Mouse (Mus musculus) ES-E14 (cell line): ENCODE results near the gene Ppy. TPM values are rescaled to one million over a fixed set of nuclear protein-coding genes. Genes with fewer than 3 reads are reported as not detected.
A peak's percentile ranks its signal among the peaks of the same experiment; 100 is the strongest.

Source experiments
- DNase-seq: peaks from one replicate; pipeline ENCODE4 v3.0.0-alpha.2; 2013; ENCODE audit warnings: low read depth, low spot score
- H3K27ac ChIP-seq: 2 replicates; pipeline ENCODE4 v1.5.1; 2012; ENCODE audit warnings: low read depth, mild to moderate bottlenecking, low read length, moderate library complexity, mixed read lengths; ENCODE audit not compliant: poor library complexity, insufficient read depth, severe bottlenecking
- H3K36me3 ChIP-seq: 2 replicates; pipeline ENCODE4 v1.6.1; 2012; ENCODE audit warnings: mild to moderate bottlenecking, low read length, moderate library complexity, mixed read lengths; ENCODE audit not compliant: control insufficient read depth, poor library complexity, insufficient read depth, severe bottlenecking
- H3K4me1 ChIP-seq, 2 experiments: fragments of 150-350 bp in 1 of 2; sonication (generic) in 1 of 2; 2 replicates each; pipeline ENCODE4 v1.6.1; 2012; ENCODE audit warnings: low read length in 2 of 2, mild to moderate bottlenecking in 1 of 2, mixed read lengths in 1 of 2; ENCODE audit not compliant: control insufficient read depth in 2 of 2, insufficient read depth in 2 of 2, poor library complexity in 1 of 2
- H3K4me3 ChIP-seq, 2 experiments: fragments of 150-350 bp in 1 of 2; sonication (generic) in 1 of 2; 2 replicates each; pipeline ENCODE4 v1.5.1; 2012; ENCODE audit warnings: low read length in 2 of 2, low read depth in 1 of 2, mild to moderate bottlenecking in 1 of 2, mixed read lengths in 1 of 2; ENCODE audit not compliant: insufficient read depth in 1 of 2, poor library complexity in 1 of 2, severe bottlenecking in 1 of 2
- H3K9ac ChIP-seq: 2 replicates; pipeline ENCODE4 v1.6.1; 2012; ENCODE audit warnings: low read depth, mild to moderate bottlenecking, low read length, mixed read lengths; ENCODE audit not compliant: poor library complexity, insufficient read depth, severe bottlenecking
- H3K9me3 ChIP-seq: fragments of 150-350 bp; sonication (generic); 2 replicates; pipeline ENCODE4 v1.6.1; 2012; ENCODE audit warnings: low read depth, mild to moderate bottlenecking, low read length; ENCODE audit not compliant: control insufficient read depth, insufficient read depth
- CHD2 ChIP-seq: IDR thresholded peaks from 2 replicates; pipeline ENCODE4 v1.6.1; 2014; ENCODE audit warnings: mild to moderate bottlenecking, low read depth, low read length, inconsistent platforms
- HCFC1 ChIP-seq: IDR thresholded peaks from 2 replicates; pipeline ENCODE4 v1.6.1; 2012; ENCODE audit warnings: low read length, inconsistent platforms, borderline replicate concordance; ENCODE audit not compliant: insufficient read depth
- MAFK ChIP-seq: IDR thresholded peaks from 2 replicates; pipeline ENCODE4 v1.6.1; 2014; ENCODE audit warnings: mild to moderate bottlenecking, low read depth, low read length, inconsistent platforms; ENCODE audit not compliant: insufficient read depth
- ZC3H11A ChIP-seq: IDR thresholded peaks from 2 replicates; pipeline ENCODE4 v1.6.1; 2012; ENCODE audit warnings: low read depth, mild to moderate bottlenecking, inconsistent platforms, low read length, borderline replicate concordance
- ZNF384 ChIP-seq: IDR thresholded peaks from 2 replicates; pipeline ENCODE4 v1.6.1; 2012; ENCODE audit warnings: low read depth, low read length, inconsistent platforms
- in situ Hi-C, 2 experiments: fragments of 600-800 bp; cut with MboI; formaldehyde crosslinking; loops; one replicate each; pipeline ENCODE4 v1.15.1; 2025; ENCODE audit warnings: low sequenced_read_pairs in 2 of 2, inconsistent platforms in 1 of 2; ENCODE audit not compliant: unreplicated experiment in 2 of 2
- total RNA-seq: library from RNA; depleted of rRNA; stranded (reverse); fragments of 300-350 nt; gene quantifications from 2 replicates; pipeline ENCODE4 v1.2.3, GENCODE M21; 2012

The Ppy gene
- total RNA-seq, 1 experiment: not detected

DNA sequence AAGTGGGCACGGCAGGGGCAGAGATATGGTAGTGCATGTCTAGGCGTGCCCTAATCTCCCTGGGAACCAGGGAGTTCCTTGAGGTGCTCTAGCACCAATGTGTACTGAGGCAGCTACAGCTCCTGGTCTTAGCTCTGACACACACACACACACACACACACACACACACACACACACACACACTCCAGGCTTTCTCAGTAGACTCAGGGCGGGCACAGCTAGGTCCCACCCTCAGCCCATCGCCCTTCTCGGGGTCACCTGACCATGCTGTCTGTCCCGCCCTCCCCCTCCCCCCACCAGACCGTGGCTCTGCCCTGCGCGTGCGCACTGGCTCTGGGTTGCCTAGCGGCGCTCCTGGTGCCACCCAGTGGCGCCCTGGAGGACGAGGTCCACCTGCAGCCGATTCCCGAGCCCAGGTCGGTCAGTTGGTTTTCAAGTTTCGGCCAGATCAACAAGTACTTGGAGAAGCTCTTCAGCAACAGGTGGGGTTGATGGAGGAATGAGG lies 4.2 kb downstream of the Ppy start:
- no peaks in the 10 kb centered on the region for H3K36me3 ChIP-seq
- peak overlapping the region; percentile 45 for H3K9ac ChIP-seq
- TF ChIP-seq HCFC1 (0 out of 2 replicates have a peak, but pooled peaks have one; percentile 29), ZC3H11A (no peak)
- peak; percentile 81 for DNase-seq
- in situ Hi-C loops: no loop called here
- H3K4me1 ChIP-seq: peaks cover 3 to 17% of the 10 kb centered on the region in 2 experiments; a peak in 3 of 4 replicates
- H3K4me3 ChIP-seq: peak overlapping the region; percentile 35 to 67
- no peaks in the 10 kb centered on the region for H3K9me3 ChIP-seq
- H3K27ac ChIP-seq: no peak overlapping the region

GRCm38 (mm10) chr11:102096446-102096845 lies 4.7 kb downstream of the Ppy start:
- Histone ChIP-seq H3K9me3 (no peaks in the 10 kb centered on the region), H3K27ac (no peak overlapping the region), H3K9ac (0 out of 2 replicates have a peak overlapping the region, but pooled peaks have one; percentile 23), H3K4me1 (peaks cover 3 to 17% of the 10 kb centered on the region in 2 experiments; a peak in 3 of 4 replicates), H3K4me3 (peak overlapping the region; percentile 20 to 28; a peak in 1 of 4 replicates), H3K36me3 (no peaks in the 10 kb centered on the region)
- in situ Hi-C loops: no loop called here
- TF ChIP-seq MAFK (no peak), CHD2 (no peak), ZC3H11A (no peak), HCFC1 (no peak), ZNF384 (no peak)
- no peak for DNase-seq

DNA sequence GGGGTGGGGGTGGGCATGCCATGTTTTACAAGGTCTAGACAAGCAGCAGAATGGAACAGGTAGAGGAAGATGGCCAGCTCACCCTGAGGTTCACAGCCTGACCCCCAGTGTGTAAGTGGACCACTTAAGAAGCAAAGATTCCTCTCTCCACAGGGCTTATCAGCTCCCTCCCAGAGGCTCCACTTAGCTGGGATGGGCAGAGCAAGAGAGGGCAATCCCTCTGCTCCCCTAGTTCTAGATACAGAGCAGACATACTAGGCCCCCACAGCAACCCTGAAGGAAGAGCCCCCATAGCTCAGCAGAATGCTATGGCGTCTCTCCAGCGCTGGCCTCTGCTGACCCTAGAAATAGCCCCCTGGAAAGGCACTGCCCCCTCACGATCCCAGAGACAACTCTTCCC lies 5.4 kb downstream of the Ppy start:
- Histone ChIP-seq H3K27ac (no peak overlapping the region), H3K4me3 (no peak overlapping the region), H3K9me3 (no peaks in the 10 kb centered on the region), H3K4me1 (peaks cover 3 to 17% of the 10 kb centered on the region in 2 experiments; a peak in 3 of 4 replicates), H3K9ac (no peak overlapping the region), H3K36me3 (no peaks in the 10 kb centered on the region)
- in situ Hi-C loops: no loop called here
- DNase-seq: no peak
- TF ChIP-seq CHD2 (no peak), ZNF384 (no peak), MAFK (no peak), ZC3H11A (no peak), HCFC1 (no peak)

GRCm38 (mm10) chr11:102089088-102089808 lies 11.9 kb downstream of the Ppy start:
- TF ChIP-seq MAFK: no peak
- TF ChIP-seq ZC3H11A: peak; percentile 33; the same call in 1 of the 2 replicates
- Histone ChIP-seq H3K4me1 (no peaks in the 10 kb centered on the region; a peak in 1 of 4 replicates), H3K9me3 (no peaks in the 10 kb centered on the region), H3K9ac (no peak overlapping the region; the same call in 1 of the 2 replicates), H3K4me3 (peak overlapping the region; percentile 6 to 92; a peak in 3 of 4 replicates), H3K27ac (no peak overlapping the region), H3K36me3 (no peaks in the 10 kb centered on the region)
- DNase-seq: peak; percentile 81
- in situ Hi-C loops: no loop called here
